Mouse (Mus musculus): ENCODE measurements at regions not wholly inside any gene's neighbourhood (a gene's known extent, or its start where the extent isn't known, plus 50 kb on each side); places are given as distances from the start of the nearest gene placed in this dataset.
A peak's percentile ranks its signal among the peaks of the same experiment; 100 is the strongest.

GRCm38 (mm10) chr2:178830313-178830712, 400.0 kb downstream of the Cdh26 start:
- no peak for DNase-seq (ENCODE audit: low spot score)

- peak; percentile 17 for DNase-seq (ENCODE audit: low spot score)
These were observed 404.7 kb downstream of the Cdh26 start for GRCm38 (mm10) chr2:178834986-178835385.

- no peak for DNase-seq (ENCODE audit: low spot score)
These were observed 408.2 kb downstream of the Cdh26 start for GRCm38 (mm10) chr2:178838571-178838970.

GRCm38 (mm10) chr2:178840975-178841374, 410.6 kb downstream of the Cdh26 start:
- peak; percentile 14 for DNase-seq (ENCODE audit: low spot score)

GRCm38 (mm10) chr2:178842595-178842994, 412.3 kb downstream of the Cdh26 start:
- no peak for DNase-seq (ENCODE audit: low spot score)

GRCm38 (mm10) chr2:178843458-178843857, 413.1 kb downstream of the Cdh26 start:
- no peak for DNase-seq (ENCODE audit: low spot score)

- DNase-seq (ENCODE audit: low spot score): no peak
These were observed 414.2 kb downstream of the Cdh26 start for GRCm38 (mm10) chr2:178844561-178844960.

GRCm38 (mm10) chr2:178850320-178850719, 420.0 kb downstream of the Cdh26 start:
- DNase-seq (ENCODE audit: low spot score): no peak

GRCm38 (mm10) chr2:178850769-178851168, 420.4 kb downstream of the Cdh26 start:
- DNase-seq (ENCODE audit: low spot score): no peak

GRCm38 (mm10) chr2:178854012-178854411, 423.7 kb downstream of the Cdh26 start:
- no peak for DNase-seq (ENCODE audit: low spot score)

GRCm38 (mm10) chr2:178854760-178855159, 424.4 kb downstream of the Cdh26 start:
- DNase-seq (ENCODE audit: low spot score): no peak

GRCm38 (mm10) chr2:178862620-178863019, 432.3 kb downstream of the Cdh26 start:
- DNase-seq (ENCODE audit: low spot score): no peak

- DNase-seq (ENCODE audit: low spot score): no peak
These were observed 436.8 kb downstream of the Cdh26 start for GRCm38 (mm10) chr2:178867086-178867485.

- no peak for DNase-seq (ENCODE audit: low spot score)
These were observed 438.8 kb downstream of the Cdh26 start for GRCm38 (mm10) chr2:178869160-178869559.

GRCm38 (mm10) chr2:178878436-178878835, 448.1 kb downstream of the Cdh26 start:
- DNase-seq (ENCODE audit: low spot score): no peak

- no peak for DNase-seq (ENCODE audit: low spot score)
These were observed 455.4 kb downstream of the Cdh26 start for GRCm38 (mm10) chr2:178885686-178886085.

- DNase-seq (ENCODE audit: low spot score): no peak
These were observed 458.4 kb downstream of the Cdh26 start for GRCm38 (mm10) chr2:178888704-178889103.

GRCm38 (mm10) chr2:178902397-178902796, 472.1 kb downstream of the Cdh26 start:
- DNase-seq (ENCODE audit: low spot score): no peak

GRCm38 (mm10) chr2:178909325-178909724, 479.0 kb downstream of the Cdh26 start:
- no peak for DNase-seq (ENCODE audit: low spot score)

- no peak for DNase-seq (ENCODE audit: low spot score)
These were observed 481.3 kb downstream of the Cdh26 start for GRCm38 (mm10) chr2:178911646-178912045.

GRCm38 (mm10) chr2:178916316-178917033, 486.1 kb downstream of the Cdh26 start:
- DNase-seq (ENCODE audit: low spot score): no peak

GRCm38 (mm10) chr2:178924456-178925115, 494.3 kb downstream of the Cdh26 start:
- DNase-seq (ENCODE audit: low spot score): no peak

- no peak for DNase-seq (ENCODE audit: low spot score)
These were observed 496.8 kb downstream of the Cdh26 start for GRCm38 (mm10) chr2:178927038-178927660.
